Mouse (Mus musculus): ENCODE measurements around the gene Scn10a.
A peak's percentile ranks its signal among the peaks of the same experiment; 100 is the strongest.

Scn10a gene

GRCm38 (mm10) chr9:119719222-119719621, at the start of gene Scn10a:
Gene Scn10a (minus strand): TSS chr9:119719322.
- no peak for DNase-seq (ENCODE audit: low spot score in 2 of 2)

DNA sequence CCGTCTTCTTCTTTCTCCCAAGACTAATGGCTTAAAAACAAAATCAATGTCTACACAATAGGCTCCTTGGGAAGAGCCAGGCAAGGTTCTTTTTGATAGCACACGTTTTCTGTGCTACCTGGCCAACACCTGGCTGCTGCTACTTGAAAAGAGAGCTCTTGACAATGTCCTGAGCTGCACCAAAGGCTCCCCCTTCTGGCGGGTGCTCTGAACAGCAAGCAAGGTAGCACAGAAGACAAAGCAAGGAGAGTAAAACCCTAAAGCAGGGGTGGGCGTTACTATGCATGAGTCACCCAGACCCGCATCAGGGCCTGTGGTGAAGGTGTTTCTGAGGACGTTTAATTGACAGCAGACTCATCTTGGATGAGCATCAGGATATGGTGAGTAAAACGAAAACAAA, 49.5 kb upstream of the Scn10a start:
- DNase-seq (ENCODE audit: low spot score in 2 of 2), result peak in 1 of 2 experiments; percentile 7

- DNase-seq (ENCODE audit: low spot score in 2 of 2), result no peak
Measured at GRCm38 (mm10) chr9:119760226-119760625, 41.1 kb upstream of the Scn10a start.

DNA sequence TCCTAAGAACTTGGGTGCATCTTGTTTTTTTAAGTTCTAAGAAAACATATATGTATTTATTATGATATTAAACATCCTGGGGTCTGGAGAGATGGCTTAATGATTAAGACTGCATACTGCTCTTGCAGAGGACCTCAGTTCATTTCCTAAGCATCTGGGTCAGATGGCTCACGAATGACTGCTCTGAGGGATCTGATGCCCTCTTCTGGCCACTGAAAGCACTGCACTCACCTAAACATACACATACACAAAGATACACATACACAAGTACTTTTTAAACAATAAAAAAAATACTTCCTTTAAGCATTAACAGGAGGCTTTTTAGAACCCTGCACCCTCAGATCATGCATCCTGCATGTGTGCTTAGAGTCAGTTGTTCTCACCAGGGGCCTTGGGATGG, 40.3 kb upstream of the Scn10a start:
- no peak for DNase-seq (ENCODE audit: low spot score in 2 of 2)

GRCm38 (mm10) chr9:119751507-119751906, 32.4 kb upstream of the Scn10a start:
- DNase-seq (ENCODE audit: low spot score in 2 of 2), result peak in 1 of 2 experiments; percentile 19

GRCm38 (mm10) chr9:119749112-119749511, 30.0 kb upstream of the Scn10a start:
- no peak for DNase-seq (ENCODE audit: low spot score in 2 of 2)

DNA sequence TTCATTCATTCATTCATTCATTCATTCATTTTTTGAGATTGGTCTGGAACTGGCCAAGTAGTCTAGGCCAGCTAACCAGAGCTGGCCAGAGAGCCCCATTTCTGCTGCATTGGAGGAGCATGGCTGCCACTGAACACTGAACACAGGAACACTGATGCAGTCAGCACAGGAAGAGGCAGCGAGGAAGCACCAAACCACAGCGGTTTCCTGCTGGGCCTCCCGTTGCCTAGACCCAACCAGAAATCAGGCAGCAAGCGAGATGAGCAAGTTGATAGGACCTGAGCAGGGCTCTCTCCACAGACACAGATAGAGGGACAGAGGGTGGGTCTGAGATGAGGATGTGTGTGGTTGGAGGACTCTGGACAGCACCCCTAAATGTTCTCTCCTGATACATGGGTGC, 24.8 kb upstream of the Scn10a start:
- DNase-seq (ENCODE audit: low spot score in 2 of 2), result peak; percentile 67 to 70

DNA sequence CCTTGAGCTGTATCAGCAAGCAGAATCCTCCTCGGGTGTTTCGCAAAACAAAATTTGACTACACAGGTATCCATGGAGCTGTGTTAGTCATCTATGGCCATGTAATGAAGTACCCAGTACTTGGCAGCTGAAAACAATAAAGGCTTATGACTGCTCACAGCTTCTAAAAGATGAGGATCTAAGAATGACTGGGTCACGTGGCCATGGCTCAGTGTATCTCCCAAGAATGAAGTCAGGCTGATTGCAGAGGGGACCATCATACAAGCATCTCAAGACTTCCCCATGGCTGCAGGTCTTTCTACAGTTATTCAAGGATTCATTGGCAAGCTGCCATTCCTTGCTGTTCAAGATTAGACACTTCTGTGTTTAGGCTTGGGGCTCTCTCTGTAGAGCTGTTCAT, 24.2 kb upstream of the Scn10a start:
- DNase-seq (ENCODE audit: low spot score in 2 of 2), result no peak

GRCm38 (mm10) chr9:119741101-119741786, 22.1 kb upstream of the Scn10a start:
- no peak for DNase-seq (ENCODE audit: low spot score in 2 of 2)

- no peak for DNase-seq (ENCODE audit: low spot score in 2 of 2)
Measured at GRCm38 (mm10) chr9:119728412-119729097, 9.4 kb upstream of the Scn10a start.

GRCm38 (mm10) chr9:119726990-119727389, 7.9 kb upstream of the Scn10a start:
- DNase-seq (ENCODE audit: low spot score in 2 of 2), result no peak

DNA sequence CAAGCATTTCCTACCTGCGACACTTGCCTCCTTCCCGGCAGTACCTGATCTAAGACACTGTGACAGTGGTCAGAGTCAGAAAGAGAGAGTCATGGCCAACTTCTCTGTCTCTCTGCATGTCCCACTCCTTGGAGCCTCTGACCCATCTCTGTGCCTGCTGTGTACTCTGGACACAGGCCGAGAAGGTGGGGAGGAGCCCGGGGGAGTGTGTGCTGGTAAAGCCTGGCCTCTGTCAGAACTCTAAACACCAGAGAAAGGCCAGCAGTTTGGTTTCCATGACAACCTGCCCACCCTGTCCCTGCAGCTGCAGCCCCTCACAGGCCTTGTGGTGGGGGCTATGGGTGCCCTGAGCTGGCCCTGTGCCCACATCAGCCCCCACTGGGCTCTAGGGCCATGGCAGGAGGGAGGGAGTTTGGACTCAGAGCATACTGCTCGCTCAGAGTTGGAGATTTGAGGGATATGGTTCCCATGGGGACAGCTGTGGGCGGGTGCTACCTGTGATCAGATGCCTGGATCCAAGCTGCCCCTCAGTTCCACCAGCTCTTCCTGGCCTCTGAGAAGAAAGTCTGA, 6.3 kb upstream of the Scn10a start:
- DNase-seq (ENCODE audit: low spot score in 2 of 2), result no peak

DNA sequence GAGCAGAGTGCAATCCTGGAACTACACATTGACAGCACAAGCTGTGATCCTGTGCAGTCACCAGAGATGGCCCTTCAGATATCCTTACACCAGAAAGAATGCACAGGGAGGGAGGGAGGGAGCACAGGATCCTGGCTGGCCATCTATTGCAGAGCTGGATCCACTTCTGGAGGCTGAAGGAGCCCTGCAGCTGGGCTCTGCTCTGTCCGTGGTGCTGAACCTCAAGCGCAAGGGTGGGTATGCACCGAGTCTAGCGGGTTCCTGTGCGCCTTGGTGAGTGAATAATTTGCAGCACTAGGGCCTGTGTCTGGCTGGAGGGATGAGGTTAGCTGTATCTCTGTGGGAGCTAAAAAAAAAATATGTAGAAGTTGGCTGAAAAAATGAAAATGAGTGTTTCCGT, 12.4 kb downstream of the Scn10a start:
- peak in 1 of 2 experiments; percentile 4 for DNase-seq (ENCODE audit: low spot score in 2 of 2)

DNA sequence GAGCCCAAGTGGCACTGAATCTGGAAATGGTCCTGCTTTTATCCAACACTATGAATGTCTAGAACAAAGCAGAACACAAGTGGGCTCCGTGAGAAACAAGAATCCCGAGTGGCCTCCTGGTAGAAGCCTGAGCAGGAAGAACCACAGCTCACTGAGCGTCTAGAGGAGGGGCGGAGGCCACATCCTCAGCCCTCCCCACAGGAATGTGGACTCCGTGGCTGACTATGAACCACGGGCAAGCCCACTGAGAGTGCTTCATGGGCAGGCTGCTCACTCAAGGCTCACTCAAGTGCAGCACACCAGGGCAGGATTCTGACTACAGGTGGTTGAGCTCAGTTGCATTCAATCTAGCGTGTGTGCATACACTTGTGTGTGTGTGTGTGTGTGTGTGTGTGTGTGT, 27.6 kb downstream of the Scn10a start:
- no peak for DNase-seq (ENCODE audit: low spot score in 2 of 2)

GRCm38 (mm10) chr9:119691001-119691400, 28.1 kb downstream of the Scn10a start:
- no peak for DNase-seq (ENCODE audit: low spot score in 2 of 2)

DNA sequence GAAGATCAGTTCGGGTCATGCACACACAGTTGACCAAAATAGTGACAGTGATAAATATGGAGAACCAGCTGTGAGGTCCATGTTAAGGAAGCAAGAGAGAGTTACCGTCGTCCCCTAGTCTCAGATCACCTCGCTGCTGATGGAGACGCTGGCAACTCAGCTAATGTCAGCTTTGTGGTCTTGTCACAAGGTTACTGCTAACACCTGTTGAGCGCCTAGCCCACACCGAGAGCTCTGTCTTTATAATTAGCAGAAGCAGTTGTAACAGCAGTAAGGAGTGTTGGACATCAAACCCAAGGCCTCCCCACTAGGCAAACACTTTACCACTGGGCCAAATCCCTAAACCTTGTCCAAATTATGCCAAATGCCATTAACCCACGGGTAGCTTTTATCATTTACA, 31.2 kb downstream of the Scn10a start:
- DNase-seq (ENCODE audit: low spot score in 2 of 2), result no peak

DNA sequence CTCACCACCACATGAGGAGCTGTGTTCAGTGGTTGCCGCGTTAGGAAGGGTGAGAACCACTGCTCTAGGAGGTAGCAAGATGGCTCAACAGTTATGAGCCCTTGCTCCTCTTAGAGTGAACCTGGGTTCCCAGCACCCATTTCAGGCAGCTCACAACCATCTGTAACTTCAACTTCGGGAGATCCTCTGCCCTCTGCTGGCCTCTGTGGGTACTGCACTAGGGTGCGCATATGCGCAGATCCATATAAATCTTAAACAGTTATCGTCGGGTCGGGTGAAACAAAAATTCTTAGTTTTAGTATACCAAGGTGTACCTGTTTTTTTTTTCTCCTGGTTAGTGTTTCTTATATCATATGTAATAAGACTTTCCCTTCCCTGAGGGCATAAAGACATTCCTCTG, 32.9 kb downstream of the Scn10a start:
- DNase-seq (ENCODE audit: low spot score in 2 of 2), result no peak

GRCm38 (mm10) chr9:119680896-119681295, 38.2 kb downstream of the Scn10a start:
- DNase-seq (ENCODE audit: low spot score in 2 of 2), result no peak

DNA sequence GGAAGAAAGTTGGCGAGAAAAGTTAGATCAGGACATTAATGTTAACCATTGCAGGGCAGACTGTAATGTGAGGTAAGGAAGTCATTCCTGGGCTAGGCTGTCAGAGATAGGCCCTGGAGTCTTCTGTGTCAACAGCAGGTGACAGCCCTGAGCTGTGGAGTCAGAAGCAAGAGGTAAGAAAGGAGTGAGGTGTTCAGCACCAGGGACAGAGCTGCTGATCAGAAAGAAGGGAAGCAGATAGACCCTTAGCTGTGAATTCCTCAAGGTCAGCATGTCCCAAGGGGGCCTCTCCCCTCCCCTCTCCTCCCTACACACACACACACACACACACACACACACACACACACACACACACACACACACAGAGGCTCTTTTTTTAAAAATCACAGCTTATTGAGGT, 55.0 kb downstream of the Scn10a start:
- no peak for DNase-seq (ENCODE audit: low spot score in 2 of 2)

- no peak for DNase-seq (ENCODE audit: low spot score in 2 of 2)
Measured at GRCm38 (mm10) chr9:119656111-119656510, 63.0 kb downstream of the Scn10a start.

DNA sequence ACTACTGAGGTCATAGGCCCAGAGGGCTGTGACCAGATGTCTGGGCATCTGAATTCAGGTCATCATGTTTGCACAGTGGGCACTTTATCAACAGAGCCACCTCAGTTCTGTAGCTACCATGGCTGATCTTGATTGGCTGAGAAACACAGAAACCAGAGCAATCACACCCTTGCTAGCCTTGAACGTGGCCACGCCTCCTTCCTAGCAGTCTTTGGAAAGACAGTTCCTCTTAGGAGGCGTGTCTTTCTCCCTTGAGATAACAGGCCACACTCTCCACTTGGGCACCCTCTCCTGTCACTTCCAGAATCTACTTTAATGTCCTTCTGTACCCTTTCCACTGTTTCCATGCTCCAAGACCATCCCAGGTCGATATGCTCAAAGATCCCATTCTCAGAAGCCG, 65.4 kb downstream of the Scn10a start:
- no peak for DNase-seq (ENCODE audit: low spot score in 2 of 2)

GRCm38 (mm10) chr9:119646942-119647547, 72.1 kb downstream of the Scn10a start:
- DNase-seq (ENCODE audit: low spot score in 2 of 2), result peak; percentile 19 to 21

DNA sequence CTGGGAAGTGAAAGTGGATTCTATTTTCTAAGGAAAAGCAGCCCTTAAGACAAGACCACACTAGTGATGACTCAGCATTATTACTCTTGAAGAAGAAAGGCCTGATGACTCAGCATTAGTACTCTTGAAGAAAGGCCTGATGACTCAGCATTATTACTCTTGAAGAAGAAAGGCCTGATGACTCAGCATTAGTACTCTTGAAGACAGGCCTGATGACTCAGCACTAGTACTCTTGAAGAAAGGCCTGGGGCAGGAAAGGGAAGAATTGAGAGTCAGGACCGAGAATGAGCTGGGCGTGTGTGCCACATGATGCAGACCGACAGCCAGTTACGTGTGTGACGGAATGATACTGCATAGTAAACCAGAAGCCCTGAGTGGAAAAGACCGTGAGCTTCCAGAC, 77.1 kb downstream of the Scn10a start:
- DNase-seq (ENCODE audit: low spot score in 2 of 2), result no peak

All from spleen, postnatal 36 days (tissue).